Mouse (Mus musculus) heart, adult 11 months (tissue): ENCODE data around the gene Teddm1a.
A peak's percentile ranks its signal among the peaks of the same experiment; 100 is the strongest.

Experiments used
- DNase-seq: peaks from one replicate; pipeline ENCODE4 v3.0.0; 2022

The Teddm1a gene

GRCm38 (mm10) chr1:153905884-153906283 lies 14.3 kb downstream of the Teddm1a start:
- peak; percentile 92 for DNase-seq

DNA sequence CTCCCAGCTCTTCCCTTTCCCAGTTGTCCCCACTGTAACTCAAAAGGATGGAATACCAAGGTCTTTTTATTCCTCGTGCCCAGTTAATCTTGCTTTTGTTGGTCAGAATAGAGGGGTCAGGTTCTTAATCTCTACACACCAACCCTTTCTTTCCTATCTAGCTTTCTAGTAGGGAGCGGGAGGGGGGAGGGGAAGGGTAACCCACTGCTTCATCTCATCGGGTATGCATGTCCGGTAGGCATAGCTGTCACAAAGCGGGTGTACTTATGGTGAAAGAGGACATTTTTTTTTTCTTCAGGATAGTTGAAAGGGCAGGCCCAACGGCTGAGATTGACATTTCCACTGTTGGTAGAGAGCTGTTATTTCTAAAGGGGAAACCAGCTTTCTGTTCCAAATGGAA lies 16.7 kb downstream of the Teddm1a start:
- peak; percentile 76 for DNase-seq

- peak; percentile 91 for DNase-seq
These were observed 17.2 kb downstream of the Teddm1a start for GRCm38 (mm10) chr1:153908741-153909140.

- peak; percentile 90 for DNase-seq
These were observed 17.8 kb downstream of the Teddm1a start for GRCm38 (mm10) chr1:153909213-153909962.

GRCm38 (mm10) chr1:153909963-153910291 lies 18.4 kb downstream of the Teddm1a start:
- DNase-seq, result peak; percentile 87

GRCm38 (mm10) chr1:153910423-153910822 lies 18.9 kb downstream of the Teddm1a start:
- DNase-seq, result peak; percentile 93

- DNase-seq, result peak; percentile 45
These were observed 19.8 kb downstream of the Teddm1a start for GRCm38 (mm10) chr1:153911276-153911795.

GRCm38 (mm10) chr1:153913869-153914268 lies 22.3 kb downstream of the Teddm1a start:
- peak; percentile 74 for DNase-seq

DNA sequence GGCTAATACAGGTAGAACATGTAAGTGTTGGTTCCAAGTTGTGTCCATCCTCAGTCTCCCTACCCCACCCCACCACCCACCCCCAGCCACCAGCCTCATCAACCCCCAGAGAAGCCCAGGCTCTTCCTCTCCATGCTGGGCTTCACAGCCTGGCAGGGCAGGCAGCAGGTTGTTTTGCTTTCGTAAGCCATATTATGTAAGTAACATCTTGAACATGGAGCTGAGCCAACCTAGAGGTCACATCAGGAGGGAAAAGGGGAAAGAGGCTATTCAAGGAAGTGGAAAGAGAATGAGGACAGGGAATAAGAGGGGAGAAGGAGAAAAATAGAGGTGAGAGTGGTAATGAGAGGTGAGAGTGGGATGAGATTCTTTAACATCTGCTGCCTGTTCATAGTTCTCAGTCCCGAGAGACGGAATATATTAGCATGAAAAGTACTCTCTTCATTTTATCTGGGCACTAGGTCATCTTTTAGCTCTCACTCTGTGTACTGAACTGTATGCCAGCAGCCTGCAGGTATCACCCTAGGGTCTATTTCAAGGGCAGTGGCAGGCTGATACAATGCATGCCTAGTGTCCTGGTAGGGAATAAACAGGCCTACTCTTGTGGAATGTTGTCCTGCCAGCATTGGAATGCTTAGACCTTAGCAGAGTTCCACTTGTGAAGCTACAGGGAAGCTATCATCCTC lies 27.1 kb downstream of the Teddm1a start:
- peak; percentile 96 for DNase-seq

DNA sequence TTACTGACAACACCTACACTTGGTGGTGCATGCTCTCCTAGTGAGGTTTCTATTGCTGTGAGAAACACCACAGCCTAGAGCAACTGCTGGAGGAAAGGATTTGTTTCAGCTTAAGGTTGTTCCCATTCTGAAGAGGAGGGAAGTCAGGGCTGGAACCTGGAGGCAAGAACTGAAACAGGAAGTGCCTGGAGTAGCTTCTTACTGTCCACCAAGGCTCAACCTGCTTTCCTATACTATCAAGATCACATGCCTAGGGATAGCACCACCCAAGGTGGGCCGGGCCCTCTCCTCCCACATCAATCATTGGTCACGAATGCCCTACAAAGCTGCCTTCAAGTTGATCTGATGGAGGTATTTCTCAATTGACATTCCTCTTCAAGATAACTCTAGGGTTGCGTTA lies 30.1 kb downstream of the Teddm1a start:
- DNase-seq, result peak; percentile 90

DNA sequence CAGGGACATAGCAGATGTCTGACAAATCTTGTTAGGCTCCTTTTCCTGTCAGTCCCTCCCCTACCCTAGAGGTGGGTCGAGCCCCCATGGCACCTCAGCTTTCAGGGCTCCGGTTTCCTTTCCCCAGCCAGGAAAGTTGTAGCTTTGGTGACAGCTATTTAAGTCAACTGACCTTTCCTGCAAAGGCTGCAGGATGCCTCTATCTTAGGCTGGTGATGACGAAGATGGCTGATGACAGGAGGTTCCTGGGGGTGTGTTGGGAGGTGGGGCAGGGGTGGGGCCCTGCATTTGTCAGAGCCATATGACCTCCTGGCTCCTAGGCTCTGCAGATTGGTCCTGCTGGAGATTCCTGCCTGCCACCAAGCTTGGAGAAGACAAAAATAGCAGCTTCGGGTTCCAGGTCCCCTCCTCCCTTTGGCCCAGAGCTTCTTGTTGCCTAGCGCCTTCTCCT lies 31.1 kb downstream of the Teddm1a start:
- peak; percentile 99 for DNase-seq

DNA sequence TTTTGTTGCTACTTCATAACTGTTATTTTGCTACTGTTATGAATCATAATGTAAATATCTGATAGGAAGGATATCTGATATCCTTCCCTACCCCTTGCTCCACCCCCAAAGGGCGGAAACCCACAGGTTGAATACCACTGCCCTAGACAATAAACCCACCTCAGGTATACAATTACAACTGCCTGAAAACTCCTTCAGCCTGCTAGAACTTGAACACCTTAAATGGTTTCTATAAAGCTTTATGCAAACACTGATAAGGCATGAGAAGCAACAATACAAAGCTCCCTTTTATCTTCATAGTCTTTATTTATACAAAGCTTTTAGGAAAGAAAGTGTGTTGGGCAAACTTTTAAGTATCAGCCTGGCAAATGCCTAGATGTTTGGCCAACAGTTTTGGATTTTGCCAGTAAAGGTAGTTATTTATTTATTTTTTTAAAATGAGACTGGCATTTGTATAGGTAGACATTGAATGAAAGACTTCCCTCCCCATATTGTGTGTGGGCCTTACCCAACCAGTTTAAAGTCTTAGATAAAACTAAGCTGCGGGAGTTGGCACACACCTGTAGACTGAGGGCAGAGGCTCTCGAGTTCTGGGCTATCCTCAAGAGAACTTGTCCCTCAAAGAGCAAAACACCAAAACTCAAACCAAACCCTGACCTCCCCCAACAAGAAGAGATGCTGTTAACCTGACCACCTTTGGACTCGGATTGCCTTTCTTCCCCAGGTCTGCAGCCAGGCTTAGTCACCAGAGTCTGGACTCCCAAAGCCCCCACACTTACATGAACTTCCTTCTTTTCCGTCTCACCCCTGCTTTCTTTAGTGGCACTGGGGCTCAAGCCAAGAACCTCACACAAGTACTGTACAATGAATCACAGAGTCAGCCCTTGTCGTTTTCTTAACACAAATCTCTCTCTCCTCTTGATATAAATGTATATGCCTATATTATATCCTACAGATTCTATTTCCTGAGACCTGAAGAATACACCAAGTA lies 33.1 kb downstream of the Teddm1a start:
- peak; percentile 72 for DNase-seq

GRCm38 (mm10) chr1:153930431-153930830 lies 38.9 kb downstream of the Teddm1a start:
- DNase-seq, result peak; percentile 71

GRCm38 (mm10) chr1:153933772-153934171 lies 42.2 kb downstream of the Teddm1a start:
- peak; percentile 14 for DNase-seq

DNA sequence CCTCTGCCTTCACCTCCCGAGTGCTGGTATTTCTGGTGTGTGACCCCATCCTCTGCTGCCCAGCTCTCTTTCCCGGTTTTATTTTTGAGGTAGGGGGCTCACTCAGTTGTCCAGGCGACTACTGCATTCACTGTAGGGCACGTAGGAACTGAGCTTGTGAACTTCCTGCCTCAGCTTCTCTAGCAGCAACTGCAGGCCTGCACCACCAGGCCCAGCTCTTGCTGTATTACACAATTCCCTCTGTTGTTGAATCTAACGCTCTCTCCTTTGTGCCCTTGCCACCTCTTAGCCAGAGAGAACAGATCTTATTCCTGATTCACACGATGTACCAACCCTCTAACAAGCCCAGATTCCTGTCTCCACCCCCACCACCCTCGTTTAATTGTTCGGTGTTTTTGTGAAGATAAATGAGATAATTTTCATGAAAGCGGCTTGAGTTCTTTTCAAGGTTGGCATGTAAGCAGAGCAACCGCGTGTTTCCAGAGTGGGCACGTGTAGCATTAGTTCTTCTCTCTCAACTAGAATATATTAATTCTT lies 44.4 kb downstream of the Teddm1a start:
- DNase-seq, result peak; percentile 51

- DNase-seq, result peak; percentile 41
These were observed 45.5 kb downstream of the Teddm1a start for GRCm38 (mm10) chr1:153937025-153937424.

DNA sequence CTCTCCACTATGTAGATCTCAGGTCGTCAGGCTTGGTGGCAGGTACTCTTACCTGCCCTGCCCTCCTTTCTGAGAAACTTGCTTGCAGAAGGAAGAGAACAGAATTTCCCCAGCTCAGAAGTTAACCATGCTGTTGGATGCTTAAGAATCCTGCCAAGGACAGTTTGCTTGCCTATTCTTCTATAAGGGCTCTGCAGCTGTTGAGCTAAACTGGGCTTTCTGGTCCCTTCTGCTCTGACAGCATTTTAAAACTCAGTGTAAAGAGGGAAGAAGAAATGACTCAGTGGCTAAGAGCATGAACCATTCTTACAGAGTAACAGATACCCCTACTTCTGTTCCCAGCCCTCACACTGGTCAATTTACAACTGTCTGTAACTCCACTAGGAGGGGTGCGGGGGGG lies 49.4 kb downstream of the Teddm1a start:
- peak; percentile 28 for DNase-seq
